15 mouse cellular contexts compared by ENCODE assay signal in genomic region chr5:90608906-90609305, GRCm38 (mm10). TPM values are rescaled to one million over a fixed set of nuclear protein-coding genes. Genes with fewer than 3 reads are reported as not detected.
A peak's percentile ranks its signal among the peaks of the same experiment; 100 is the strongest.
DNase-seq lines count a peak whose midpoint lies in the region; ATAC-seq and TF ChIP-seq lines count a peak whose summit lies in the region.
"Had no signal": no experiment of that assay in that cellular context is flagged by ENCODE, and none has a peak within 500 bp of the region (broad histone marks: within the 10 kb centered on the region; RNA-seq: fewer than 3 reads in every experiment).

No protein-coding gene starts in this region.

- no peak overlapping the region for H3K9ac ChIP-seq in kidney, embryonic 15.5 days
- H3K9ac ChIP-seq in kidney, embryonic 14.5 days (ENCODE audit: low read depth, low read length): no peak overlapping the region
- H3K9ac ChIP-seq in heart, postnatal 0 days (replicated peaks; ENCODE audit: low read depth, low read length): no peak overlapping the region
- H3K9ac ChIP-seq in lung, embryonic 15.5 days: no peak overlapping the region
- no peak overlapping the region for H3K9ac ChIP-seq in midbrain, postnatal 0 days (replicated peaks; ENCODE audit: low read length, poor library complexity, severe bottlenecking)
- H3K9ac ChIP-seq: forebrain, embryonic 12.5 days; midbrain, embryonic 15.5 days had no signal

- WGBS in kidney, embryonic 15.5 days: 41% methylated on average over 11 of the region's 11 CpGs
- WGBS in kidney, embryonic 14.5 days: 50% methylated on average over 11 of the region's 11 CpGs
- WGBS in heart, postnatal 0 days: 28% methylated on average over 11 of the region's 11 CpGs
- 28% methylated on average over 11 of the region's 11 CpGs for WGBS in lung, embryonic 15.5 days
- WGBS in midbrain, postnatal 0 days: 78% methylated on average over 11 of the region's 11 CpGs

- peak; percentile 40 for DNase-seq in heart, postnatal 0 days (ENCODE audit: low spot score)
- no peak for DNase-seq in midbrain, postnatal 0 days (ENCODE audit: low spot score)
- no peak for DNase-seq in right cerebral cortex, postnatal 36 days (ENCODE audit: low spot score in 2 of 2)
- DNase-seq in adrenal gland, adult 18-20 months (ENCODE audit: low spot score in 2 of 2): no peak
- DNase-seq: cerebellum, postnatal 25 days; right cerebral cortex, postnatal 4 days had no signal

- TF ChIP-seq CTCF in heart, postnatal 0 days (IDR thresholded peaks at IDR 0.05; ENCODE audit: low read depth): no peak
- TF ChIP-seq CTCF in midbrain, postnatal 0 days (IDR thresholded peaks at IDR 0.05): no peak

- H3K27me3 ChIP-seq in kidney, embryonic 15.5 days: no peaks in the 10 kb centered on the region
- H3K27me3 ChIP-seq in kidney, embryonic 14.5 days (ENCODE audit: control insufficient read depth, insufficient read depth, low read length): no peaks in the 10 kb centered on the region
- H3K27me3 ChIP-seq in heart, postnatal 0 days (ENCODE audit: control insufficient read depth, insufficient read depth, low read length): no peaks in the 10 kb centered on the region
- H3K27me3 ChIP-seq in lung, embryonic 15.5 days: no peaks in the 10 kb centered on the region
- no peaks in the 10 kb centered on the region for H3K27me3 ChIP-seq in midbrain, postnatal 0 days (ENCODE audit: insufficient read depth, low read length)
- H3K27me3 ChIP-seq: forebrain, embryonic 12.5 days; midbrain, embryonic 15.5 days had no signal

- H3K4me3 ChIP-seq in kidney, embryonic 15.5 days (replicated peaks): no peak overlapping the region
- no peak overlapping the region for H3K4me3 ChIP-seq in kidney, embryonic 14.5 days (ENCODE audit: low read length)
- no peak overlapping the region for H3K4me3 ChIP-seq in heart, postnatal 0 days (ENCODE audit: low read depth, low read length)
- no peak overlapping the region for H3K4me3 ChIP-seq in lung, embryonic 15.5 days
- H3K4me3 ChIP-seq in midbrain, postnatal 0 days (ENCODE audit: low read depth, low read length): no peak overlapping the region
- H3K4me3 ChIP-seq: forebrain, embryonic 12.5 days; midbrain, embryonic 15.5 days had no signal

- H3K4me2 ChIP-seq in kidney, embryonic 15.5 days: no peak overlapping the region
- H3K4me2 ChIP-seq in kidney, embryonic 14.5 days (replicated peaks; ENCODE audit: low read depth, low read length): no peak overlapping the region
- H3K4me2 ChIP-seq in heart, postnatal 0 days (ENCODE audit: low read depth, low read length): no peak overlapping the region; the same call in 1 of the 2 replicates
- no peak overlapping the region for H3K4me2 ChIP-seq in lung, embryonic 15.5 days
- H3K4me2 ChIP-seq in midbrain, postnatal 0 days (ENCODE audit: low read depth, low read length, poor library complexity, severe bottlenecking): no peak overlapping the region
- H3K4me2 ChIP-seq: forebrain, embryonic 12.5 days; midbrain, embryonic 15.5 days had no signal

- ATAC-seq in kidney, embryonic 15.5 days (replicated peaks; ENCODE audit: low FRiP score): no peak
- ATAC-seq in kidney, embryonic 14.5 days (ENCODE audit: low FRiP score, low TSS enrichment): no peak
- peak; percentile 87 for ATAC-seq in common myeloid progenitor, adult 5-6 weeks (replicated peaks; ENCODE audit: low read depth, poor library complexity, severe bottlenecking)
- peak; percentile 49; the same call in 1 of the 2 replicates for ATAC-seq in heart, postnatal 0 days (ENCODE audit: insufficient read depth, low read depth)
- ATAC-seq in lung, embryonic 15.5 days (ENCODE audit: borderline replicate concordance, extremely low read depth, low FRiP score, low TSS enrichment): peak; percentile 90; the same call in 1 of the 2 replicates
- no peak for ATAC-seq in midbrain, postnatal 0 days (ENCODE audit: low FRiP score)
- ATAC-seq: inflammation-experienced regulatory T-cells, adult 6 months; midbrain, embryonic 15.5 days had no signal

- H3K4me1 ChIP-seq in kidney, embryonic 15.5 days: 0 out of 2 replicates have a peak, but pooled peaks cover 4% of the 10 kb centered on the region
- no peaks in the 10 kb centered on the region for H3K4me1 ChIP-seq in kidney, embryonic 14.5 days (ENCODE audit: control insufficient read depth, insufficient read depth, low read length)
- peaks cover 1% of the 10 kb centered on the region; the same call in 1 of the 2 replicates for H3K4me1 ChIP-seq in heart, postnatal 0 days (ENCODE audit: control insufficient read depth, insufficient read depth)
- H3K4me1 ChIP-seq in lung, embryonic 15.5 days: peaks cover 21% of the 10 kb centered on the region
- no peaks in the 10 kb centered on the region for H3K4me1 ChIP-seq in midbrain, postnatal 0 days (ENCODE audit: insufficient read depth, low read length)
- H3K4me1 ChIP-seq: forebrain, embryonic 12.5 days; midbrain, embryonic 15.5 days had no signal

- H3K36me3 ChIP-seq in kidney, embryonic 15.5 days: no peaks in the 10 kb centered on the region
- H3K36me3 ChIP-seq in kidney, embryonic 14.5 days (ENCODE audit: control insufficient read depth, insufficient read depth, low read length): no peaks in the 10 kb centered on the region
- no peaks in the 10 kb centered on the region for H3K36me3 ChIP-seq in heart, postnatal 0 days (replicated peaks; ENCODE audit: control insufficient read depth, insufficient read depth, low read length)
- H3K36me3 ChIP-seq in lung, embryonic 15.5 days: no peaks in the 10 kb centered on the region
- H3K36me3 ChIP-seq in midbrain, postnatal 0 days (ENCODE audit: insufficient read depth, low read length): no peaks in the 10 kb centered on the region
- H3K36me3 ChIP-seq: forebrain, embryonic 12.5 days; midbrain, embryonic 15.5 days had no signal

- H3K9me3 ChIP-seq in kidney, embryonic 15.5 days (replicated peaks): no peaks in the 10 kb centered on the region
- H3K9me3 ChIP-seq in kidney, embryonic 14.5 days (ENCODE audit: control insufficient read depth, low read length): no peaks in the 10 kb centered on the region
- no peaks in the 10 kb centered on the region for H3K9me3 ChIP-seq in heart, postnatal 0 days (replicated peaks; ENCODE audit: control insufficient read depth, low read length)
- no peaks in the 10 kb centered on the region for H3K9me3 ChIP-seq in lung, embryonic 15.5 days
- H3K9me3 ChIP-seq in midbrain, postnatal 0 days (ENCODE audit: low read length): no peaks in the 10 kb centered on the region
- H3K9me3 ChIP-seq: forebrain, embryonic 12.5 days; midbrain, embryonic 15.5 days had no signal

- H3K27ac ChIP-seq in kidney, embryonic 15.5 days: 0 out of 2 replicates have a peak overlapping the region, but pooled peaks have one; percentile 1
- no peak overlapping the region for H3K27ac ChIP-seq in kidney, embryonic 14.5 days (ENCODE audit: low read depth, low read length)
- H3K27ac ChIP-seq in heart, postnatal 0 days (ENCODE audit: low read depth): no peak overlapping the region
- H3K27ac ChIP-seq in lung, embryonic 15.5 days: no peak overlapping the region
- H3K27ac ChIP-seq in midbrain, postnatal 0 days (ENCODE audit: low read depth, low read length): no peak overlapping the region
- H3K27ac ChIP-seq: forebrain, embryonic 12.5 days; midbrain, embryonic 15.5 days had no signal

- no peak for TF ChIP-seq EP300 in heart, postnatal 0 days (IDR thresholded peaks at IDR 0.05; ENCODE audit: low read depth)

RNA-seq across cellular contexts. Expression of gene Rassf6, which starts 31.6 kb away (rescaled TPM):
- 10.9 and 12.1 TPM in 2 replicates for polyA plus RNA-seq in kidney, embryonic 15.5 days (2015; fragmentation: Nextera tagmentation; extraction: Ambion mirVana)
- polyA plus RNA-seq in kidney, embryonic 14.5 days (2014; fragmentation: Nextera tagmentation; extraction: Ambion mirVana): 6.0 and 8.3 TPM in 2 replicates
- 1.6 TPM in 1 of 2 replicates, not detected in the other for total RNA-seq in common myeloid progenitor, adult 5-6 weeks (2017)
- 0.35 and 0.65 TPM in 2 replicates for total RNA-seq in heart, postnatal 0 days (2014; rRNA removed; ENCODE audit: low replicate concordance)
- polyA plus RNA-seq in heart, postnatal 0 days (2015; fragmentation: Nextera tagmentation; extraction: Ambion mirVana): 0.41 and 0.43 TPM in 2 replicates
- polyA plus RNA-seq in lung, embryonic 15.5 days (2015; fragmentation: Nextera tagmentation; extraction: Ambion mirVana): 3.8 and 4.2 TPM in 2 replicates
- total RNA-seq in midbrain, postnatal 0 days (2014; rRNA removed): 1.9 and 2.5 TPM in 2 replicates
- polyA plus RNA-seq in midbrain, postnatal 0 days (2015; fragmentation: Nextera tagmentation; extraction: Ambion mirVana): 2.0 and 2.4 TPM in 2 replicates
- total RNA-seq in adrenal gland, adult 18-20 months (2021): 1 to 10 TPM; 3.7 to 7.4 TPM

RNA-seq across cellular contexts. Expression of gene 5830473C10Rik, which starts 48.0 kb away (rescaled TPM):
- polyA plus RNA-seq in kidney, embryonic 15.5 days (2015; fragmentation: Nextera tagmentation; extraction: Ambion mirVana): 0.09 and 0.14 TPM in 2 replicates
- 0.09 TPM in 1 of 2 replicates, not detected in the other for polyA plus RNA-seq in kidney, embryonic 14.5 days (2014; fragmentation: Nextera tagmentation; extraction: Ambion mirVana)
- total RNA-seq in common myeloid progenitor, adult 5-6 weeks (2017): 0.09 TPM in 1 of 2 replicates, not detected in the other
- total RNA-seq in heart, postnatal 0 days (2014; rRNA removed; ENCODE audit: low replicate concordance): not detected in 2 replicates
- not detected in 2 replicates for polyA plus RNA-seq in heart, postnatal 0 days (2015; fragmentation: Nextera tagmentation; extraction: Ambion mirVana)
- 0.08 and 0.09 TPM in 2 replicates for polyA plus RNA-seq in lung, embryonic 15.5 days (2015; fragmentation: Nextera tagmentation; extraction: Ambion mirVana)
- 0.19 TPM in 1 of 2 replicates, not detected in the other for total RNA-seq in midbrain, postnatal 0 days (2014; rRNA removed)
- polyA plus RNA-seq in midbrain, postnatal 0 days (2015; fragmentation: Nextera tagmentation; extraction: Ambion mirVana): 0.19 and 0.32 TPM in 2 replicates
- total RNA-seq in adrenal gland, adult 18-20 months (2021): not detected
- total RNA-seq: granulocyte monocyte progenitor cell, adult 5-6 weeks; neutrophil, adult 5-6 weeks had no signal
- polyA plus RNA-seq: forebrain, embryonic 12.5 days had no signal

Comparison
In these comparisons a context has a peak if more than half of its experiments do, and no peak if none do; other contexts are left out.
1. ATAC-seq: peak in common myeloid progenitor, adult 5-6 weeks (single experiment), heart, postnatal 0 days (single experiment) and lung, embryonic 15.5 days (single experiment); none in kidney, embryonic 15.5 days (single experiment), kidney, embryonic 14.5 days (single experiment) and midbrain, postnatal 0 days (single experiment).